ENCODE assay signal across 12 mouse cellular contexts in genomic region chr11:98034840-98035239, GRCm38 (mm10). TPM values are rescaled to one million over a fixed set of nuclear protein-coding genes. Genes with fewer than 3 reads are reported as not detected.
DNase-seq lines count a peak whose midpoint lies in the region; ATAC-seq and TF ChIP-seq lines count a peak whose summit lies in the region.
"Had no signal": no experiment of that assay in that cellular context is flagged by ENCODE, and none has a peak within 500 bp of the region (broad histone marks: within the 10 kb centered on the region; RNA-seq: fewer than 3 reads in every experiment).

No protein-coding gene starts in this region.

- H3K4me3 ChIP-seq in heart, embryonic 13.5 days = no peak overlapping the region
- H3K4me3 ChIP-seq in forebrain, embryonic 16.5 days (replicated peaks; ENCODE audit: low read length) = no peak overlapping the region
- H3K4me3 ChIP-seq in midbrain, embryonic 12.5 days = no peak overlapping the region
- H3K4me3 ChIP-seq: heart, embryonic 15.5 days; stomach, embryonic 15.5 days had no signal

- TF ChIP-seq POLR2A in brain, embryonic 14.5 days (IDR thresholded peaks at IDR 0.05; ENCODE audit: borderline replicate concordance, extremely low read depth, insufficient read depth, insufficient read length, poor library complexity, severe bottlenecking) = no peak

- peaks cover 22% of the 10 kb centered on the region for H3K4me1 ChIP-seq in heart, embryonic 13.5 days
- peaks cover 25% of the 10 kb centered on the region for H3K4me1 ChIP-seq in forebrain, embryonic 16.5 days (replicated peaks; ENCODE audit: control insufficient read depth, insufficient read depth, low read length)
- peaks cover 23% of the 10 kb centered on the region for H3K4me1 ChIP-seq in midbrain, embryonic 12.5 days

- H3K27ac ChIP-seq in heart, embryonic 13.5 days (replicated peaks) = no peak overlapping the region
- no peak overlapping the region for H3K27ac ChIP-seq in forebrain, embryonic 16.5 days (ENCODE audit: low read length)
- peak overlapping the region; percentile 58; the same call in 1 of the 2 replicates for H3K27ac ChIP-seq in midbrain, embryonic 12.5 days (replicated peaks)
- H3K27ac ChIP-seq: heart, embryonic 15.5 days; liver, embryonic 14.5 days; stomach, embryonic 15.5 days had no signal

- peaks cover 16% of the 10 kb centered on the region for H3K36me3 ChIP-seq in heart, embryonic 13.5 days
- peaks cover 8% of the 10 kb centered on the region for H3K36me3 ChIP-seq in forebrain, embryonic 16.5 days (ENCODE audit: control insufficient read depth, insufficient read depth)
- H3K36me3 ChIP-seq in midbrain, embryonic 12.5 days = peaks cover 14% of the 10 kb centered on the region

- H3K4me2 ChIP-seq in heart, embryonic 13.5 days = no peak overlapping the region
- H3K4me2 ChIP-seq in forebrain, embryonic 16.5 days (ENCODE audit: low read length) = no peak overlapping the region
- H3K4me2 ChIP-seq in midbrain, embryonic 12.5 days (replicated peaks) = no peak overlapping the region; the same call in 1 of the 2 replicates
- H3K4me2 ChIP-seq: heart, embryonic 15.5 days; stomach, embryonic 15.5 days had no signal

- no peak for ATAC-seq in heart, embryonic 13.5 days (ENCODE audit: extremely low read depth, insufficient number of reproducible peaks, low FRiP score, low TSS enrichment)
- peak; percentile 55 for ATAC-seq in forebrain, embryonic 16.5 days
- ATAC-seq in midbrain, embryonic 12.5 days (ENCODE audit: low FRiP score, low read depth) = peak; percentile 28; the same call in 1 of the 2 replicates

- H3K9me3 ChIP-seq in heart, embryonic 13.5 days = no peaks in the 10 kb centered on the region
- H3K9me3 ChIP-seq in forebrain, embryonic 16.5 days (ENCODE audit: control insufficient read depth, low read length) = no peaks in the 10 kb centered on the region
- H3K9me3 ChIP-seq in midbrain, embryonic 12.5 days = no peaks in the 10 kb centered on the region
- H3K9me3 ChIP-seq: heart, embryonic 15.5 days; stomach, embryonic 15.5 days had no signal

- DNase-seq in heart, adult 8-10 months (ENCODE audit: low spot score) = no peak
- peak; percentile 78 for DNase-seq in brain, embryonic 14.5 days (ENCODE audit: low read depth)
- DNase-seq in urinary bladder, postnatal 14 days (ENCODE audit: low spot score) = no peak
- no peak for DNase-seq in adrenal gland, adult 18-20 months (ENCODE audit: low spot score in 2 of 2)
- DNase-seq in layer of hippocampus, postnatal 36 days = no peak
- DNase-seq: kidney, postnatal 25 days had no signal

- H3K27me3 ChIP-seq in heart, embryonic 13.5 days (replicated peaks) = peaks cover 31% of the 10 kb centered on the region
- H3K27me3 ChIP-seq in forebrain, embryonic 16.5 days (replicated peaks; ENCODE audit: control insufficient read depth, insufficient read depth, low read length) = peaks cover 3% of the 10 kb centered on the region; the same call in 1 of the 2 replicates
- H3K27me3 ChIP-seq in midbrain, embryonic 12.5 days = peaks cover 27% of the 10 kb centered on the region

- TF ChIP-seq CTCF in brain, embryonic 14.5 days (IDR thresholded peaks at IDR 0.05; ENCODE audit: borderline replicate concordance, extremely low read depth, insufficient read depth, insufficient read length) = no peak

- 52% methylated on average over 4 of the region's 4 CpGs for WGBS in heart, embryonic 13.5 days
- 24% methylated on average over 4 of the region's 4 CpGs for WGBS in forebrain, embryonic 16.5 days
- 19% methylated on average over 4 of the region's 4 CpGs for WGBS in midbrain, embryonic 12.5 days

- H3K9ac ChIP-seq in heart, embryonic 13.5 days = 0 out of 2 replicates have a peak overlapping the region, but pooled peaks have one; percentile 14
- H3K9ac ChIP-seq in forebrain, embryonic 16.5 days (replicated peaks; ENCODE audit: low read depth, low read length) = no peak overlapping the region
- no peak overlapping the region for H3K9ac ChIP-seq in midbrain, embryonic 12.5 days (replicated peaks)
- H3K9ac ChIP-seq: heart, embryonic 15.5 days; liver, embryonic 14.5 days; stomach, embryonic 15.5 days had no signal

RNA-seq across cellular contexts. Expression of gene Rpl19, which starts 8.3 kb away (rescaled TPM):
- 676 and 751 TPM in 2 replicates for polyA plus RNA-seq in heart, embryonic 13.5 days (2015; fragmentation: Nextera tagmentation; extraction: Ambion mirVana)
- total RNA-seq in heart, adult 8-10 months (2022) = 100 to 1,000 TPM; 503 to 616 (median 589) TPM
- 1,103 and 1,209 TPM in 2 replicates for polyA plus RNA-seq in brain, embryonic 14.5 days (2012; rRNA removed)
- polyA plus RNA-seq in forebrain, embryonic 16.5 days (2015; fragmentation: Nextera tagmentation; extraction: Ambion mirVana) = 652 and 659 TPM in 2 replicates
- polyA plus RNA-seq in midbrain, embryonic 12.5 days (2016; fragmentation: Nextera tagmentation; extraction: Ambion mirVana) = 741 and 746 TPM in 2 replicates
- 1,000 to 10,000 TPM; 1,100 to 1,184 TPM for total RNA-seq in adrenal gland, adult 18-20 months (2021)
- 100 to 1,000 TPM; 586 to 604 TPM for total RNA-seq in layer of hippocampus, postnatal 36 days (2021)

RNA-seq across cellular contexts. Expression of gene Cacnb1, which starts 12.0 kb away (rescaled TPM):
- polyA plus RNA-seq in heart, embryonic 13.5 days (2015; fragmentation: Nextera tagmentation; extraction: Ambion mirVana) = 6.0 and 6.7 TPM in 2 replicates
- 1 to 10 TPM; 6.2 to 8.5 (median 6.5) TPM for total RNA-seq in heart, adult 8-10 months (2022)
- polyA plus RNA-seq in brain, embryonic 14.5 days (2012; rRNA removed) = 60.8 and 90.1 TPM in 2 replicates
- polyA plus RNA-seq in forebrain, embryonic 16.5 days (2015; fragmentation: Nextera tagmentation; extraction: Ambion mirVana) = 39.0 and 52.1 TPM in 2 replicates
- polyA plus RNA-seq in midbrain, embryonic 12.5 days (2016; fragmentation: Nextera tagmentation; extraction: Ambion mirVana) = 34.3 and 35.2 TPM in 2 replicates
- 10 to 100 TPM in 1 of 2 experiments, 1 to 10 TPM in 1; 8.6 to 10.1 TPM for total RNA-seq in adrenal gland, adult 18-20 months (2021)
- 100 to 1,000 TPM; 135 TPM for total RNA-seq in layer of hippocampus, postnatal 36 days (2021)

RNA-seq across cellular contexts. Expression of gene Stac2, which starts 18.4 kb away (rescaled TPM):
- polyA plus RNA-seq in heart, embryonic 13.5 days (2015; fragmentation: Nextera tagmentation; extraction: Ambion mirVana) = 0.83 and 0.84 TPM in 2 replicates
- under 1 TPM; 0.16 to 0.23 (median 0.19) TPM for total RNA-seq in heart, adult 8-10 months (2022)
- polyA plus RNA-seq in brain, embryonic 14.5 days (2012; rRNA removed) = 1.8 and 5.5 TPM in 2 replicates
- polyA plus RNA-seq in forebrain, embryonic 16.5 days (2015; fragmentation: Nextera tagmentation; extraction: Ambion mirVana) = 3.4 and 5.4 TPM in 2 replicates
- 0.62 and 0.73 TPM in 2 replicates for polyA plus RNA-seq in midbrain, embryonic 12.5 days (2016; fragmentation: Nextera tagmentation; extraction: Ambion mirVana)
- total RNA-seq in adrenal gland, adult 18-20 months (2021) = 10 to 100 TPM in 1 of 2 experiments, 1 to 10 TPM in 1; 5.0 to 12.3 TPM
- 10 to 100 TPM; 46.5 to 56.2 TPM for total RNA-seq in layer of hippocampus, postnatal 36 days (2021)
- polyA plus RNA-seq: liver, embryonic 14.5 days had no signal

RNA-seq across cellular contexts. Expression of gene Arl5c, which starts 38.9 kb away (rescaled TPM):
- polyA plus RNA-seq in heart, embryonic 13.5 days (2015; fragmentation: Nextera tagmentation; extraction: Ambion mirVana) = 4.6 and 5.1 TPM in 2 replicates
- under 1 TPM; 0.22 to 0.87 (median 0.45) TPM for total RNA-seq in heart, adult 8-10 months (2022)
- polyA plus RNA-seq in brain, embryonic 14.5 days (2012; rRNA removed) = 0.89 and 1.1 TPM in 2 replicates
- 4.6 and 6.4 TPM in 2 replicates for polyA plus RNA-seq in forebrain, embryonic 16.5 days (2015; fragmentation: Nextera tagmentation; extraction: Ambion mirVana)
- polyA plus RNA-seq in midbrain, embryonic 12.5 days (2016; fragmentation: Nextera tagmentation; extraction: Ambion mirVana) = 6.3 and 7.4 TPM in 2 replicates
- total RNA-seq in adrenal gland, adult 18-20 months (2021) = under 1 TPM; 0.45 to 0.63 TPM
- total RNA-seq in layer of hippocampus, postnatal 36 days (2021) = 1 to 10 TPM; 1.0 to 1.1 TPM

RNA-seq across cellular contexts. Expression of gene Plxdc1, which starts 48.6 kb away (rescaled TPM):
- polyA plus RNA-seq in heart, embryonic 13.5 days (2015; fragmentation: Nextera tagmentation; extraction: Ambion mirVana) = 0.23 and 0.44 TPM in 2 replicates
- 1 to 10 TPM; 2.7 to 4.5 (median 3.4) TPM for total RNA-seq in heart, adult 8-10 months (2022)
- 0.67 and 0.90 TPM in 2 replicates for polyA plus RNA-seq in brain, embryonic 14.5 days (2012; rRNA removed)
- polyA plus RNA-seq in forebrain, embryonic 16.5 days (2015; fragmentation: Nextera tagmentation; extraction: Ambion mirVana) = 0.72 and 0.96 TPM in 2 replicates
- polyA plus RNA-seq in midbrain, embryonic 12.5 days (2016; fragmentation: Nextera tagmentation; extraction: Ambion mirVana) = 0.34 and 0.48 TPM in 2 replicates
- total RNA-seq in adrenal gland, adult 18-20 months (2021) = 10 to 100 TPM in 1 of 2 experiments, 1 to 10 TPM in 1; 6.9 to 16.2 TPM
- total RNA-seq in layer of hippocampus, postnatal 36 days (2021) = 10 to 100 TPM in 1 of 2 experiments, 1 to 10 TPM in 1; 8.2 to 10.0 TPM
